Mouse (Mus musculus) G1E-ER4 (cell line): ENCODE results near the gene Fsd2. TPM values are rescaled to one million over a fixed set of nuclear protein-coding genes. Genes with fewer than 3 reads are reported as not detected.

ENCODE experiments used
- GATA1 ChIP-seq: IDR thresholded peaks from one replicate; pipeline ENCODE4 v1.8.0; 2012; ENCODE audit warnings: low read length, inconsistent platforms
- polyA plus RNA-seq: library from polyadenylated mRNA; stranded (reverse); fragments of >175 nt; gene quantifications from 2 replicates; pipeline ENCODE4 v1.2.3, GENCODE M21; 2012

The Fsd2 gene
- polyA plus RNA-seq: not detected in 2 replicates

GRCm38 (mm10) chr7:81566892-81567291 is at the start of gene Fsd2:
Gene Fsd2 (minus strand): TSS chr7:81566944.
- TF ChIP-seq GATA1: no peak

DNA sequence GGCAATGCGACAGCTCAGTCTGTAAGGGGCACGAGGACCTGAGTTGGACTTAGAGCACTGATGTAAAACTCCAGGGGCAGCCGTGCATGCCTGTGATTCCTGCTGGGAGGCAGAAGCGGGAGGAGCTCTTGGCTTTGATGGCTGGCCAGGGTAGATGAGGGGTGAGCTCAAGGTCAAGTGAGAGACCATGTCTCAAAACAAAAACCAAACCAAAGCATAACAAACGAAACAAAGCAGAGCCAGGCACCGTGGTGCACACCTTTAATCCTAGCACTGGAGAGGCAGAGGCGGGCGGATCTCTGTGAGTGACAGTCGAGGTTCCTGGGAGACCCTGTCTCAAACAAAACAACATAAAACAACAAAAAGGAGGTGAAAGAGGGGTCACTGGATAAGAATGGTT is 48.3 kb upstream of the Fsd2 start:
- no peak for TF ChIP-seq GATA1

- TF ChIP-seq GATA1: no peak
These were observed 46.3 kb upstream of the Fsd2 start for GRCm38 (mm10) chr7:81612856-81613635.

GRCm38 (mm10) chr7:81610125-81610524 is 43.4 kb upstream of the Fsd2 start:
- TF ChIP-seq GATA1: no peak

DNA sequence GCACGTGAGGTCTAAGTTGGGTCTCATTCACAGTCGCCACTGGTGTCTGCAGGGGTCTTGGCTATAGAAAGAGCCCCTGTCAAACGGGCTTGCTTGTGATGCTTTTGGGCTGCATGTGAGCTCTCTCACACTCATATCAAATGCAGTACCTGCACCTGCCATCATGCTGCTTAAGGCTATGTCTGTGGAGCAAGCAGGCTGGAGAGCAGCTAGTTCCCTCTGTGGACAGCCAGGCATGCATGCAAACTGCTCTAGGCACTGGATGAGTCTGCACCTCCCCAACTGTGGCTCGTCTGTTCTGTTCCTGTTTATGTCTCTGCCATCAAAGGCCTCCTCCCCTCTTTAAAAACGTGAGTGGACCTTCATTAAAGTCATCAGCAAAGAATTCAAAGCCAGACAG is 39.7 kb upstream of the Fsd2 start:
- TF ChIP-seq GATA1: no peak

GRCm38 (mm10) chr7:81605489-81605888 is 38.7 kb upstream of the Fsd2 start:
- TF ChIP-seq GATA1: peak; percentile 66

DNA sequence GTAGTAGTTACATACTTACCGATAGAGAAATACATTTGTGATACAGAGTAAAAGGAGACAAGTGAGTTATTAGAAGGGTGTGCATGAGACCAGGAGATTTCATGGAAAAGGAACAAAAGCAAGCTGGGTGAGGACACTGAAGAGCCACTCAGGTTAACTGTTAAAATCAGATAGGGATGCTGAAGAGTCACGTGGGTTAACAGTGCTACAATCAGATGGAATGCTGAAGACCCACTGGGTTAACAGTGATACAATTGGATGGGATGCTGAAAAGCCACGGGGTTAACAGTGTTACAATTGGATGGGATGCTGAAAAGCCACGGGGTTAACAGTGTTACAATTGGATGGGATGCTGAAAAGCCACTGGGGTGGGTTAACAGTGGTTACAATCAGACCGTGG is 38.2 kb upstream of the Fsd2 start:
- TF ChIP-seq GATA1: no peak

DNA sequence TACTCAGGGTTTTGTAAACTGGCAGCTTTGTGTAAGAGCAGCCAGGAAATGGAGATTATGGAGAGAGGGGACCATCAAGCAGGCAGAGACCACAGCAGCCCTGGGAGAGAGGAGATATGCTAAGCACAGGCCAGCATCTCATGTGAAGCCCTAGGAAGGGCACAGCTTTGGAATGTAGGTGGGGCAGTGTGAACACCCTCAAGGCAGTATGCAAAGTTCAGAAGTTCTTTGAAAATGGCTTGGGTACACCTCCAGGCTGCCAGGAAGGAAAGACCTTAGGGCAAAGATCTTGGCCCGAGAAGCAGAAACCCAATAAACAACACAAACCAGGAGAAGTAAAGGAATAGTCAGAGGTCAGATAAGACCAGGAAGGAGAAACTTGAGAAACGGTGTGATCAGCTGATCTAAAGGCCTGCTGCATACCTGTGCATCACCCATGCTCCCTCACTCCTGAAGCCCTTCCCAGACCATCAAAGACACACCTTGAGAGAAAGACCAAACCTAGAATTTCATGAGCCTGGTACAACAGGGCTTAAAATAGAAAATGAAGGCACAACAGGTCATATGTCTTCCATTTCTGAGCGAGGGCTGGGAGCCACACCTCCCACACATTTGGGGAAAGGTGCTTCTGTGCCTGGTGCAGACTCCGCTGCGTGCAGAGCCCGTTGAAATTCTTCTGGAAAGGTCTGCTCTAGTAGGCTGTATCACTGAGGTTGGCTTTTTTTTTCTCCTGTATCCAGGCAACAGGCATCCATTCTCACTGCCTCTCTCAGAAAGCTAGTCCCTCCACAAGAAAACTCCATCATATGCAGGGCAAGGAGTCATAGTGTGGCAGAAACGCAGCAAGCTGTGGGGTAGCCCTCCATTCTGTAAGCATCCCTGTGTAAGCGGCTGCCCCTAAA is 32.9 kb upstream of the Fsd2 start:
- TF ChIP-seq GATA1: no peak

- no peak for TF ChIP-seq GATA1
These were observed 30.9 kb upstream of the Fsd2 start for GRCm38 (mm10) chr7:81597660-81598059.

GRCm38 (mm10) chr7:81596086-81596485 is 29.3 kb upstream of the Fsd2 start:
- no peak for TF ChIP-seq GATA1

GRCm38 (mm10) chr7:81595056-81595455 is 28.3 kb upstream of the Fsd2 start:
- TF ChIP-seq GATA1: no peak

DNA sequence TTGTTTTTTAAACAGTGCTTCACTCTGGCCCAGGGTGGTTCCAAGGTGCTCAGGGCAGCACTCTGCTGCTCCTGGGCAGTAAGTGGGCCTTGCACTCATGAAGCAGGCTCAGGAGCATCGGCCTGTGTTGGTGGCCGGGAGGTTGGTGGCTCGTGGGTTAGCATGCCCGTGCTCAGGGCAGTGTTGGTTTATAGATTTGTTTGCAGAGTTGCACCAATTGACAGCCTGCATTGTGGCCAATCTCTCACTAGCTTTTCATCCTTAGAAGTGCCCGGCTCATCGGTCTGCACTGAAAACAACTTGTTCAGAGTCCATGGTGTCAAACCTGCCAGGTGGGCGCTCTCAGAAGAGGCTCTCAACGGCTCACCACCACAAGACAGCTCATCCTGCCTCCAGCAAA is 26.6 kb upstream of the Fsd2 start:
- TF ChIP-seq GATA1: no peak

DNA sequence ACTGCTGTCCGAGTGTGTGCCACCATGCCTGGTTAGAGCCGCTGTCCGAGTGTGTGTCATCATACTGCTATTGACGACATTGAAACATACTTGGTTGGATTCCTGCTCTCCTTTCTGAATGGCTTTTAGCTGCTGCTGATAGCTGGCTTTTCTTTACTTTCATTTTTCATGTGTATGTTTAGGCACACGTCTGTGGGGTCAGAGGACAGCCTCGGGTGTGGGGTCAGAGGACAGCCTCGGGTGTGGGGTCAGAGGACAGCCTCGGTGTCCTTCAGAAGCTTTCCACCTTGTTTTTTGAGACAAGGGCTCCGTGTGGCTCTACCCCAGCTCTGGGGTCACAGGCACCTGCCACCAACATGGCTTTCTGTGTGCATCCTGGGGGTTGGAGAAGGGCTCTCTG is 25.9 kb upstream of the Fsd2 start:
- TF ChIP-seq GATA1: no peak

GRCm38 (mm10) chr7:81587238-81587637 is 20.5 kb upstream of the Fsd2 start:
- TF ChIP-seq GATA1: no peak

DNA sequence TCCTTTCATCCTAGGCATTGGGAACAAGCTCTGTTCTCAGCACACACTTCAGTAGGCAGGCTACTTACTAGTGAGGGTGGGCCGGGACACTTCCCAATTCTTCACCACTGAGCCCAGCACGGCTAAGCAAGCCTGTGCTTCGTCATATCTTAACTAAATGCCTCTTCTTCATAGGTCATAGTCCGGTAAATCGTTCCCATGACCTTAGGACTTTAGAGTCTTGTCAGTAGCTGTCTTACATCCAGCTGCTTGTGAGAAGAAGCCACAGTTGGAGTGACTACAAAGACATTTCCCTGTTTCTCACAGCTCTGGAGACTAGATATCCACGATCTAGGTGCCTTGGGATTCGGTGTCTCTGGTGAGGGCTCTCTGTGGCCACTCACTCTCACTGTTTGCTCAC is 18.6 kb upstream of the Fsd2 start:
- TF ChIP-seq GATA1: no peak

DNA sequence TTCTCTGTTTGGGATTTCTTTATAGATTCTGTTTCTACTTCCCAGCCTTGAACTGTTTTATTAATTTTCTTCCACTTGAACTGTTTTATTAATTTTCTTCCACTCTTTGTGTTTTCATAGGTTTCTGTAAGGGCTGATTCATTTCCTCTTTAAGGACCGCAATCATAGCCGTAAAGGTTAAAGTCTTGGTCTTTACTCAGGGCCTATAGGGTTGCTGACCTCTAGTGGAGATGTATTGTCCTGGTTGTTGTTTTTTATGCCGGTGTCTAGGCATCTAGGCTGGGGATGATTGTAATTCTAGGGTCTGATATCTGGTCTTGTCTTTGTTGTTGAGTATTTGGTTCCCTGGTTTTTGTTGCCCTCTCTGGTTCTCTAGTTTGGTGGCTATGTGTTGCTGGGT is 16.8 kb upstream of the Fsd2 start:
- TF ChIP-seq GATA1: no peak

DNA sequence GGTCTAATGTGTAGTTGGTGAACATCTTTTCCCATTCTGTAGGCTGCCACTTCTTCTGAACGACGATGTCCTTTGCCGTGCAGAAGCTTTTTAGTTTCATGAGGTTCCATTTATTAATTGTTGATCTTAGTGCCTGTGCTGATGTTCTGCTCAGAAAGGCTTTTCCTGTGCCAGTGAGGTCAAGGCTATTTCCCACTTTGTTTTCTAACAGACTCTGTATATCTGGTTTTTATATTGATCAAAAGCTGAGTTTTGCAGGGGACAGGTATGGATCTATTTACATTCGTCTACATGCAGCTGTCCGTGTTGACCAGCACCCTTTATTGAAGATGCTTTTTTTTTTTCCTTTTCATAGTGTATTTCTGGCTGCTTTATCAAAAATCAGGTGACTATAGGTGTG is 12.6 kb upstream of the Fsd2 start:
- TF ChIP-seq GATA1: no peak
